Mouse (Mus musculus) left cerebral cortex, adult 2 months (tissue): Measurements from ENCODE around the gene Il6st. TPM values are rescaled to one million over a fixed set of nuclear protein-coding genes. Genes with fewer than 3 reads are reported as not detected.

Source experiments
- DNase-seq, 2 experiments: peaks; one replicate each; pipeline ENCODE4 v3.0.0; 2021 to 2022; ENCODE audit warnings: low spot score in 2 of 2, mixed read lengths in 1 of 2; ENCODE audit errors: extremely low spot score in 1 of 2
- H3K27ac ChIP-seq: fragments of 200-600 bp; 2 replicates; pipeline ENCODE4 v1.8.1; 2022
- H3K4me3 ChIP-seq: fragments of 200-600 bp; 2 replicates; pipeline ENCODE4 v1.8.1; 2022
- CTCF ChIP-seq: fragments of 200-600 bp; IDR thresholded peaks from 2 replicates; pipeline ENCODE4 v1.8.1; 2022; ENCODE audit warnings: antibody characterized with exemption, mild to moderate bottlenecking, moderate library complexity
- intact Hi-C: fragments of 180-260 bp; cut with DNase I; formaldehyde crosslinking; loops from one replicate; pipeline ENCODE4 v1.15.1; 2025
- total RNA-seq, 2 experiments: library from RNA; stranded (reverse); gene quantifications; 2 replicates each; pipeline ENCODE4 v1.2.3; 2021

Il6st gene
- total RNA-seq, 2 experiments from 2014 or later: 73.3 to 80.1 TPM

DNA sequence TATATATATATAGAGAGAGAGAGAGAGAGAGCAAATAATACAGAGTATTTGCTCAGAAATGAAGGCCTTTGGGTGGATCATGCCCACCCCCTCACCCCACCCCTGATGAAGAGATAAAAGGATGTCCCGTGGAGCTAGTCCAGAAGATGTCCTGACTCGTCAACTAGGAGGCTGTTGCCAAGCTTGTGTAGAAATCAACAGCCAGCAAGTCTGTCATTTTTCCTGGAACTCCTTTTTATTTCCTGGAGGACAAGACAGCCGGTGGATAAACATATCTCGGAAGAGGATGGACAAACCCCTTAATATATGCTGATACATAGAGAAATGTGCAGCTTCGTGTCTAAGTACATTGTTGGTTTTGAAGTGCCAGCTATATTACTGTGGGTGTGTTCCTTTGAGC, 49.0 kb downstream of the Il6st start:
- Histone ChIP-seq H3K4me3 (no peak overlapping the region), H3K27ac (no peak overlapping the region)
- TF ChIP-seq CTCF: no peak
- DNase-seq: no peak
- intact Hi-C loops: no loop called here

DNA sequence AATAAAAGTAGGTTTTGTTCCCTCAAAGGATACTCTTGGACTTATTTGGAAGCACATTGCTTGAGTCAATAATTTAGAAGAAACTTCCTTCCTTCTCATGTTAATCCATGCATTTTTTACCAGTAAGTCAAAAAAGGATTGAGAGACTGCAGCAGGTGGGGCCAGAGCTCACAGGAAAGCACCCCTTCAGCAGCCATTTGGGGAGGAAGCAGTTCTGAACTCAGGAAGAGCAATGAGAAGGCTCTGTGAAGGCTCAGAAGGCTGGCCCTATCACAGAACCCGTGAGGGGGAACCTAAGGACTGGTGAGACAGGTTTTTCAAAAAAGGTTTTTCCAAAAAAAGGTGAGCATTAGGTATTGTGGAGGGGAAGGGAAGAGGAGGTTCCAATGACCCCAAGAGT, 50.7 kb downstream of the Il6st start:
- DNase-seq: no peak
- no peak for TF ChIP-seq CTCF
- Histone ChIP-seq H3K4me3 (no peak overlapping the region), H3K27ac (no peak overlapping the region)
- intact Hi-C loops: no loop called here

DNA sequence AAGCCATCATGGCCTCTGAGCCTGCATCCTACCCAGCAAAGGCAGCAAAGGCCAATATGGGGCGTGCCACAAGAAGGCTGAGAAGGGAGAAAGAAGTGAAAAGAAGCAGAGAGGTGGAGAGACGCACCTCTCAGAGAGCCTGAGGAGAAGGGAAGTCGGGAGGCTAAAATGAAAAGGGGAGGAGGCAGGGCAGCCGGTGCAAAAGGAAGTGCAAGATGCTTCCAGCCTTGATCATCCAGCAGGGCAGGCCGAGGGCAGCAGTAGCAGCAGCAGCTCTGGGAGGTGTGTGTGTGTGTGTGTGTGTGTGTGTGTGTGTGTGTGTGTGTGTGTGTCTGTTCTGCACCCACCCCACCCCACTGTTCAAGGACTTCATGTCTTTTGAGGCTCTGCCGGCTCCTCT, 58.4 kb downstream of the Il6st start:
- no peak overlapping the region for H3K27ac ChIP-seq
- H3K4me3 ChIP-seq: no peak overlapping the region
- intact Hi-C loops: no loop called here
- DNase-seq: no peak
- TF ChIP-seq CTCF: no peak

DNA sequence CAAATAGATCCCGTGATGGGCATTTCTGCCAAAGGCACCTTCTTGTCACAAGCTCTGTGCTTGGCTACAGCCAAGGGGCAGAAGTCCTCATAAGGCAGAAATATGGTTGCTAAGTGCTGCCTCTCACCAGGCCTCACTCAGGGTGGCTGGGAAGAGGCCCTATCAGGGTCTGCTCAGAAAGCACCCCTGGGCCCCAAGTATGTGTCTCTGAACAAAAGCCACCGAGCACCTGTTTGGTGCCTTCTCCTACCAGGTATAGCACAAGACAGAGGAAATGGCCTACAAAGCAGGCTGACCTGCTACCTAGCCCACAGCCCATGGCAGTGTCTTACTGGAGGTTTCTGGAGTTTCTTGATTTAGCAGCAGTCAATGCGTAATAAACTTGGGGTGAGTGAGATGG, 59.0 kb downstream of the Il6st start:
- intact Hi-C loops: no loop called here

DNA sequence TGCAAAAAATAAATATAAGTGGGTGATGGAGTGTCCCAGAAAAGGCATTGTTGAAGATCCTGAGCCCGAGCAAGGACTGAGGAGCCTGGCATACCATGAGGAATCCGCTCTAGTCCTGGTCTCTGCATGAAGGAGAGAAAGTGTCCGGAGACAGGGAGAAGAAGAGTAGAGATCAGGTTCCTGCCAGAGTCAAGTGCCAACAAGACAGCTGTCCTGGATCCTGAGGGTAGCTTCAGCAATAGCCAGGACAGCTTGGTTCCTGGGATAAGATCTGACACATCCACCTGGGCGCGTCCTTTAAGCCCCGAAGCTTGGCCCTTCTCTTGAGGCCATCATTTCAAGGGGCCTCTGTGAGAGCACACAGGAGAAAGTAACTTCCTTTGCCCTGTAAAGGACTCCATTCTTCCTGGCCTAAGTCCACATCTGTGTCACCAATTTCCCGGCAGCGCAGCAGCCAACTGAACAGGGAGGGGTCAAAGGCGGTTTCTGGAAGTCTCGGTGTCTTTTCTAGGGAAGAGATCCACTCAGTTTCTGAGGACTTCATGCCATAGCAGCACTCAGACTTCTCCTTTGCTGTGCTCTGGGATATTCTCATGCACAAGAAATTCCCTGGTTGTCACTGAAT, 59.6 kb downstream of the Il6st start:
- no peak for DNase-seq
- intact Hi-C loops: no loop called here
- H3K27ac ChIP-seq: no peak overlapping the region
- no peak overlapping the region for H3K4me3 ChIP-seq
- TF ChIP-seq CTCF: no peak

More for the DNA sequence above, 59.0 kb downstream of the Il6st start:
- Histone ChIP-seq H3K27ac (no peak overlapping the region), H3K4me3 (no peak overlapping the region)
- no peak for DNase-seq
- no peak for TF ChIP-seq CTCF

DNA sequence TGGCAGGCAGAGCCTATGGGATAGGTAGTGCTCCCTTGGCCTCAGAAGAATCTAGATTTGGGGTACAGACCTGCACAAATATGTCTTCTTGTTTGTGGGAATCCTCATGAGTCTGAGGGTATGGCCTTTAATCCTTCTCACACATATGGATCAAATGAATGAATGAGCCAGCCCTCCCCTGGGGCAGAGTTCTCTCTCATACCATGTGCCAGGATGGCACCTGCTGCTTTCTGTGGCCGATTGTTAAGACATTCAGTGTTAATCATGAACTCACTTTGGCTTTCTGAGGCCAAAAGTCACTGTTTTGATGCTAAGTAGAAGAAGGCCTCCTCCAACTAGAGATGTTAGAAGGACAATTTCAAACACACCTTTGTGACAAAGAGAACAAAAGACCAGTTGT, 63.3 kb downstream of the Il6st start:
- intact Hi-C loops: no loop called here
- Histone ChIP-seq H3K27ac (no peak overlapping the region), H3K4me3 (no peak overlapping the region)
- no peak for DNase-seq
- TF ChIP-seq CTCF: no peak

DNA sequence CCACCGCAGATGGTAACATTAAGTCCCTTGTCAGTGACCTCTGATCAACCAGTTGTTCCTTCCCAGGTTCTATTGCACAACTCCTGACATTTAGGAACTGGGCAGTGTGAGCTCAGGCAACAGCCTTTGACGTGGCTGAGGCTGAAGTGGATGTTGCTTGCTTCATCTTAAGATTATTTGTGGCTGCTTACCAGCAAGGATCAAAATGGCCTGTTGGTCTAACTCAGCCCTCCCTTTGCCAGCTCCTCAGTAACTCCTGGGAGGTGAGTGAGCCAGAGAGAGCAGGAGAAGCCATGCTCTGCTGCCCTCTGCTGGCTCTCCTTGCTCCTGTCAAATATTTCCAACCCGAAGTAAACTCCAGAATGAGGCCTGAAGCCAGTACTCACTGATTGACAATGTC, 66.0 kb downstream of the Il6st start:
- intact Hi-C loops: loop anchor here (5.0 kb wide), 1 partner anchor 223 kb away; no protein-coding TSS in a partner anchor
- peak; percentile 89 for TF ChIP-seq CTCF
- DNase-seq: peak; percentile 66 to 71

DNA sequence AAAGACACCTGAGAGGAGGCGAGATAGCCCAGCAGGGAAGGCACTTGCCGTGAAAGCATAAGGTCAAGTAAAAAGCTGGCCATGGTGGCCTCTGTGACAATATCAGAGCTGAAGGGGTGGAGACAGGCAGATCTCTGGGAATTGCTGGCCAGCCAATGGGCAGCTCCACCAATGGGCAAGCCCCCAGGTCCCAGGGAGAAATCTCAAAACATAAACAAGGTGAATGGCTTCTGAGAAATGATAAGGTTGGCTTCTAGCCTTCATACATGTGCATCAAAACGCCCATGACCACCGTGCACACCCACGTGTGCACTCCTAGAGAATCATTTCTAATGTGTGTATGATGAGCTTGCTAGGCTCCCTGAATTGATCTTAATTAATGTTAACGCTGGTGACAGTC, 68.4 kb downstream of the Il6st start:
- no peak for DNase-seq
- no peak overlapping the region for H3K4me3 ChIP-seq
- no peak for TF ChIP-seq CTCF
- intact Hi-C loops: loop anchor here (5.0 kb wide), 1 partner anchor 225 kb away; no protein-coding TSS in a partner anchor
- H3K27ac ChIP-seq: no peak overlapping the region

More for the DNA sequence above, 66.0 kb downstream of the Il6st start:
- no peak overlapping the region for H3K27ac ChIP-seq
- H3K4me3 ChIP-seq: no peak overlapping the region

DNA sequence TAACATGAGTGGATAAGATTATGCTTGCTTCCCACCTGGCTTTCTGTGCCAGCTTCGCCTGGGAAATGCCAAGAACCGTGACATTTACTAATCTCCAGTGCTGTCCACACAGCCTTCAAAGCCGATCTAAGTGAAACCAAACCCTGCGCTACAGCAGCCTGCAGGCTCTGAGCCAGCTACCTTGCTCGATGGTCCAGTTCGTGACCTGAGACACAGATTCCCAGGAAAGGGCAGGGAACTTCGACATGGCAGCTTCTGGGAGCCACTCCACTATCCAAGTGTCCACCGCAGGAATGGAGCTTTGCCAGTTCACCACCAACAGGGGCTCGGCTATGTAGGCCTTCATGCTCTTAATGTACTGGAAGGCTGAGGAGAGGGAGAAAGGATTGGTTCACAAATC, 69.7 kb downstream of the Il6st start:
- TF ChIP-seq CTCF: no peak
- Histone ChIP-seq H3K4me3 (no peak overlapping the region), H3K27ac (no peak overlapping the region)
- no peak for DNase-seq
- intact Hi-C loops: loop anchor here (5.0 kb wide), 1 partner anchor 226 kb away; no protein-coding TSS in a partner anchor

DNA sequence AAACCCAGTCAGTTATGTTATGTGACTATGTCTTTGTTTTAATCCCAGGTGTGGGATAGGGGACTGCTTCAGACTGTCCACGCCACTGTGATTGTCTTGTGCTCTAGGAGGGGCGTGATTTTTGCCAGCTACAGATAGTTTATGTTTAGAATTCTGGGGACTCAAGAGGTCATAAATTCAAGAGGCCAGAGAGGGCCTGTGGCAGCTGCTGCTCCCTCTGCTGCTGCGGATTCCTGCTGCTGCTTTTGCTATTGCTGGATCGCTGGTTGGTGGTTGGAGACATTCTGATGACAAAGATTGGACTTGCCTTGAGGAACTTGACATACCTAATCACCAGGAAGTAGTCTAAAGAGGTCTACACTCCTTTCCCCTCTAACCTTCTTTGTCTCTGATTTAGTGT, 72.7 kb downstream of the Il6st start:
- TF ChIP-seq CTCF: no peak
- H3K4me3 ChIP-seq: no peak overlapping the region
- H3K27ac ChIP-seq: no peak overlapping the region
- intact Hi-C loops: no loop called here
- DNase-seq: no peak

DNA sequence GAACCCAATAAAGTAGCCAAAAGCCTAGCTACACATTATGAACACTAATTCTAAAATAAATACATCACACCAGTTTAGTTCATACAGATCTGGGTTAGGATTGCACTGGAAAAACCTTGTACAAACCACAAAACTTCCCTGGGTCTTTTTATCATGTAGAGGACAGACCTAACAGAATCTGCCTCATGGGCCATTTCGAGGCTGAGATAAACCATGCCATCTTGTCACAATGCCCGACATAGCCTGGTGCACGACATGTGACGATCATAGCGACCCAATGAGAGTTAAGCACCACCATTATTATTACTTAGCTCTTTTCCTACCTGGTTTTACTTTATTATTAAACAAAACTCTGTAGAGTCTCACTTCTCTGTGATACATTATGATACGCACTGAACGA, 73.2 kb downstream of the Il6st start:
- no peak for DNase-seq
- H3K4me3 ChIP-seq: no peak overlapping the region
- no peak for TF ChIP-seq CTCF
- intact Hi-C loops: no loop called here
- H3K27ac ChIP-seq: no peak overlapping the region

DNA sequence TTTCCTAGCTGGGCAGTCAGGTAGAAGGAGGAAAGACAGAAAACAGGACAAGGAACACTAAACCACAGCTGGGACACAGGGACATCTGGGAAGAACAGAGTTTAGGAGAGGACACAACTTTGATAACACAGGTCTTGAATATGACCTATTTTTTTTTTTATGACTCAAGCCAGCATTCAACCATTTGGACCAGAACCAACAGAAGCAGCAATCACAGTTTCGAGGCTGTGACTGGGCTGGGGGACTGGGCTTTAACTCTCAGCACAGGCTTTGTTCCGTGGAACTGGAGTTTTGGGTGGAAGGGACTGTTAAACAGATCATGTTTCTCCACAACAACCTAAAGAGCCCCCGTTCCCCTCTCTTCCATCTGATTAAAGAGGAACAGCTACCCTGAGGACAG, 76.7 kb downstream of the Il6st start:
- TF ChIP-seq CTCF: no peak
- Histone ChIP-seq H3K4me3 (no peak overlapping the region), H3K27ac (no peak overlapping the region)
- intact Hi-C loops: no loop called here
- no peak for DNase-seq

DNA sequence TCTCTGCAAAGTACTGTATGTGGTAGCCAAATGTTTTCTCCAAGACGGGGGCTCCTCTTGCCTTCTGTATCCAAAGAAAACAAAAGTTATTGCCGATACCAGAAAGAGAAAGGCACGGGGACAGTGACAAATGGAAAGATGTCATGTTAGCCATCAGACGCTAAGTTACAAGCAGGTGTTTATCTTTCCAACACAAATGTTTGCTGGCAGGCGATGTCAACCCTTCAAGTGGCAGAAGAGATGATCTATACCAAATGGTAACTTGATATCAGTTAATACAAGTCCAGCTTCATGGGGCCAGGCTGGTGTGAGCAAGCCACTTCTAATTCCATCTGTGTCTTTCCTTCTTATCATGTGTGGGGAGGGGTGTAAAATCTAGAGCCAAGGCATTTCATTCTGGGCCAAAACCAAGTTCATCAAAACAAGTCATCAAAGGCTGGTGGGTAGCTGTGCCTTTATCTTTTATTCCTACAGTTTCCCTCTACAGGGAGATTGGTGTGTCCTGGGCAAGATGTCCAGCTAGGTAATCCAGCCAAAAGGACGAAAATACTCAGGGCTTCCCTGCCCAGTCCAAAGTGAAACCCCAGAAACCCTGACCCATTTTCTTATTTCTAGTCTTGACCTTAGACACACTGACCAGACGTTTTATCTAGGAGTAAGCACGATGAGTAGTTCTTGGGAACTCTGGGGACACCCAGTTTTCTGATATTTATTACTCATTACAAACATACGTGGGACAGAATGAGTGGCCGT, 77.5 kb downstream of the Il6st start:
- intact Hi-C loops: no loop called here
- no peak overlapping the region for H3K4me3 ChIP-seq
- no peak for TF ChIP-seq CTCF

More for the DNA sequence above, 77.5 kb downstream of the Il6st start:
- no peak overlapping the region for H3K27ac ChIP-seq
- DNase-seq: no peak
